Mouse (Mus musculus) effector memory CD4-positive, alpha-beta T cell, adult 5 months (primary cell): ENCODE results near the gene Hoga1. TPM values are rescaled to one million over a fixed set of nuclear protein-coding genes. Genes with fewer than 3 reads are reported as not detected.

Experiments used
- polyA plus RNA-seq: library from polyadenylated mRNA; unstranded; fragments of 100-300 nt; shearing (Covaris generic); gene quantifications from one replicate; pipeline ENCODE4 v1.2.1, GENCODE M21; 2017

The Hoga1 gene
- not detected for polyA plus RNA-seq

GRCm38 (mm10) chr19:42045269-42046102 lies at the start of gene Hoga1:
Gene Hoga1 (plus strand): TSS chr19:42045610.

GRCm38 (mm10) chr19:42035456-42036248 lies 9.8 kb upstream of the Hoga1 start, which contains the start of gene Ankrd2:
Gene Ankrd2 (plus strand): TSS chr19:42036000.

GRCm38 (mm10) chr19:42051948-42052347 lies 6.5 kb downstream of the Hoga1 start, which contains the start of gene 4933411K16Rik:
Gene 4933411K16Rik (plus strand): TSS chr19:42052248.

GRCm38 (mm10) chr19:42086166-42086565 lies 40.8 kb downstream of the Hoga1 start, which contains the start of gene Morn4:
Gene Morn4 (minus strand): TSS chr19:42086357.

GRCm38 (mm10) chr19:42089748-42090595 lies 44.6 kb downstream of the Hoga1 start, which contains the start of gene Pi4k2a:
Gene Pi4k2a (plus strand): TSS chr19:42090470.

Other genes starting within 250 kb of the Hoga1 start
- 1.5 TPM for gene Arhgap19, start 243.6 kb upstream of the Hoga1 start, polyA plus RNA-seq
- 8.3 TPM for gene Frat1, start 215.6 kb upstream of the Hoga1 start, polyA plus RNA-seq
- gene Frat2, start 197.5 kb upstream of the Hoga1 start, polyA plus RNA-seq = 103 TPM
- 30.4 TPM for gene Rrp12, start 149.4 kb upstream of the Hoga1 start, polyA plus RNA-seq
- gene Pgam1, start 133.7 kb upstream of the Hoga1 start, polyA plus RNA-seq = 173 TPM
- 61.7 TPM for gene Exosc1, start 112.2 kb upstream of the Hoga1 start, polyA plus RNA-seq
- 32.4 TPM for gene Zdhhc16, start 112.1 kb upstream of the Hoga1 start, polyA plus RNA-seq
- gene Mms19, start 64.5 kb upstream of the Hoga1 start, polyA plus RNA-seq = 57.3 TPM
- 5.6 TPM for gene Ubtd1, start 63.8 kb upstream of the Hoga1 start, polyA plus RNA-seq
- not detected for gene Ankrd2, start 9.6 kb upstream of the Hoga1 start, polyA plus RNA-seq
- not detected for gene 4933411K16Rik, start 6.6 kb downstream of the Hoga1 start, polyA plus RNA-seq
- 1.9 TPM for gene Morn4, start 40.7 kb downstream of the Hoga1 start, polyA plus RNA-seq
- 57.2 TPM for gene Pi4k2a, start 44.9 kb downstream of the Hoga1 start, polyA plus RNA-seq
- gene Avpi1, start 83.4 kb downstream of the Hoga1 start, polyA plus RNA-seq = 33.8 TPM
- gene Marveld1, start 101.8 kb downstream of the Hoga1 start, polyA plus RNA-seq = 18.7 TPM
- 62.3 TPM for gene Zfyve27, start 118.3 kb downstream of the Hoga1 start, polyA plus RNA-seq
- not detected for gene Sfrp5, start 156.6 kb downstream of the Hoga1 start, polyA plus RNA-seq
- not detected for gene Golga7b, start 202.0 kb downstream of the Hoga1 start, polyA plus RNA-seq